Mouse (Mus musculus): ENCODE results near the gene Fas. TPM values are rescaled to one million over a fixed set of nuclear protein-coding genes. Genes with fewer than 3 reads are reported as not detected.

Fas gene
- total RNA-seq (2014; rRNA removed; ENCODE audit: low replicate concordance) (1.1 and 3.2 TPM in 2 replicates), polyA plus RNA-seq (2015; fragmentation: Nextera tagmentation; extraction: Ambion mirVana) (5.6 and 7.1 TPM in 2 replicates)

GRCm38 (mm10) chr19:34289948-34290789 lies at the start of gene Fas:
TSS of gene Fas (plus strand) at chr19:34290666.
- H3K27ac ChIP-seq (ENCODE audit: low read depth): peak within 1 kb of the TSS; percentile 47
- peak; percentile 76 for DNase-seq (ENCODE audit: low spot score)
- H3K9me3 ChIP-seq (replicated peaks; ENCODE audit: control insufficient read depth, low read length): no peaks in the 10 kb centered on the region
- no peak for TF ChIP-seq EP300 (IDR thresholded peaks at IDR 0.05; ENCODE audit: low read depth)
- TF ChIP-seq CTCF (IDR thresholded peaks at IDR 0.05; ENCODE audit: low read depth): peak; percentile 11; the same call in 1 of the 2 replicates
- H3K4me2 ChIP-seq (ENCODE audit: low read depth, low read length): peak within 1 kb of the TSS; percentile 97
- peak within 1 kb of the TSS; percentile 72 for H3K4me3 ChIP-seq (ENCODE audit: low read depth, low read length)
- H3K27me3 ChIP-seq (ENCODE audit: control insufficient read depth, insufficient read depth, low read length): no peaks in the 10 kb centered on the region
- 4% methylated on average over 18 of the region's 19 CpGs for WGBS
- peak within 1 kb of the TSS; percentile 74 for H3K9ac ChIP-seq (replicated peaks; ENCODE audit: low read depth, low read length)
- peaks cover 5% of the 10 kb centered on the region for H3K4me1 ChIP-seq (ENCODE audit: control insufficient read depth, insufficient read depth)
- no peaks in the 10 kb centered on the region for H3K36me3 ChIP-seq (replicated peaks; ENCODE audit: control insufficient read depth, insufficient read depth, low read length)
- ATAC-seq (ENCODE audit: insufficient read depth, low read depth): peak; percentile 94

GRCm38 (mm10) chr19:34241247-34241915 lies 49.1 kb upstream of the Fas start:
- no peak overlapping the region for H3K27ac ChIP-seq (ENCODE audit: low read depth)
- no peak overlapping the region for H3K4me3 ChIP-seq (ENCODE audit: low read depth, low read length)
- DNase-seq (ENCODE audit: low spot score) (peak; percentile 50), ATAC-seq (ENCODE audit: insufficient read depth, low read depth) (no peak)
- H3K4me1 ChIP-seq (ENCODE audit: control insufficient read depth, insufficient read depth): no peaks in the 10 kb centered on the region
- WGBS: 61% methylated on average over 15 of the region's 15 CpGs
- H3K36me3 ChIP-seq (replicated peaks; ENCODE audit: control insufficient read depth, insufficient read depth, low read length): peaks cover 54% of the 10 kb centered on the region
- no peak overlapping the region for H3K9ac ChIP-seq (replicated peaks; ENCODE audit: low read depth, low read length)
- no peak overlapping the region for H3K4me2 ChIP-seq (ENCODE audit: low read depth, low read length)
- no peaks in the 10 kb centered on the region for H3K9me3 ChIP-seq (replicated peaks; ENCODE audit: control insufficient read depth, low read length)
- no peaks in the 10 kb centered on the region for H3K27me3 ChIP-seq (ENCODE audit: control insufficient read depth, insufficient read depth, low read length)
- peak; percentile 68 for TF ChIP-seq CTCF (IDR thresholded peaks at IDR 0.05; ENCODE audit: low read depth)
- no peak for TF ChIP-seq EP300 (IDR thresholded peaks at IDR 0.05; ENCODE audit: low read depth)

GRCm38 (mm10) chr19:34242925-34243324 lies 47.5 kb upstream of the Fas start:
- Histone ChIP-seq H3K4me1 (ENCODE audit: control insufficient read depth, insufficient read depth) (no peaks in the 10 kb centered on the region), H3K9me3 (replicated peaks; ENCODE audit: control insufficient read depth, low read length) (no peaks in the 10 kb centered on the region), H3K4me3 (ENCODE audit: low read depth, low read length) (no peak overlapping the region), H3K36me3 (replicated peaks; ENCODE audit: control insufficient read depth, insufficient read depth, low read length) (peaks cover 68% of the 10 kb centered on the region), H3K9ac (replicated peaks; ENCODE audit: low read depth, low read length) (no peak overlapping the region), H3K27ac (ENCODE audit: low read depth) (no peak overlapping the region), H3K27me3 (ENCODE audit: control insufficient read depth, insufficient read depth, low read length) (no peaks in the 10 kb centered on the region), H3K4me2 (ENCODE audit: low read depth, low read length) (no peak overlapping the region)
- no peak for DNase-seq (ENCODE audit: low spot score)
- TF ChIP-seq EP300 (IDR thresholded peaks at IDR 0.05; ENCODE audit: low read depth): no peak
- TF ChIP-seq CTCF (IDR thresholded peaks at IDR 0.05; ENCODE audit: low read depth): no peak
- ATAC-seq (ENCODE audit: insufficient read depth, low read depth): no peak

- Histone ChIP-seq H3K4me3 (ENCODE audit: low read depth, low read length) (no peak overlapping the region), H3K27me3 (ENCODE audit: control insufficient read depth, insufficient read depth, low read length) (no peaks in the 10 kb centered on the region), H3K9me3 (replicated peaks; ENCODE audit: control insufficient read depth, low read length) (no peaks in the 10 kb centered on the region), H3K4me2 (ENCODE audit: low read depth, low read length) (no peak overlapping the region), H3K36me3 (replicated peaks; ENCODE audit: control insufficient read depth, insufficient read depth, low read length) (peaks cover 76% of the 10 kb centered on the region), H3K9ac (replicated peaks; ENCODE audit: low read depth, low read length) (no peak overlapping the region), H3K27ac (ENCODE audit: low read depth) (no peak overlapping the region), H3K4me1 (ENCODE audit: control insufficient read depth, insufficient read depth) (no peaks in the 10 kb centered on the region)
- no peak for TF ChIP-seq EP300 (IDR thresholded peaks at IDR 0.05; ENCODE audit: low read depth)
- TF ChIP-seq CTCF (IDR thresholded peaks at IDR 0.05; ENCODE audit: low read depth): peak; percentile 62
- peak; percentile 76 for DNase-seq (ENCODE audit: low spot score)
- 17% methylated on average over 6 of the region's 6 CpGs for WGBS
- 0 out of 2 replicates have a peak, but pooled peaks have one; percentile 15 for ATAC-seq (ENCODE audit: insufficient read depth, low read depth)
Measured at GRCm38 (mm10) chr19:34244056-34244455, 46.4 kb upstream of the Fas start.

DNA sequence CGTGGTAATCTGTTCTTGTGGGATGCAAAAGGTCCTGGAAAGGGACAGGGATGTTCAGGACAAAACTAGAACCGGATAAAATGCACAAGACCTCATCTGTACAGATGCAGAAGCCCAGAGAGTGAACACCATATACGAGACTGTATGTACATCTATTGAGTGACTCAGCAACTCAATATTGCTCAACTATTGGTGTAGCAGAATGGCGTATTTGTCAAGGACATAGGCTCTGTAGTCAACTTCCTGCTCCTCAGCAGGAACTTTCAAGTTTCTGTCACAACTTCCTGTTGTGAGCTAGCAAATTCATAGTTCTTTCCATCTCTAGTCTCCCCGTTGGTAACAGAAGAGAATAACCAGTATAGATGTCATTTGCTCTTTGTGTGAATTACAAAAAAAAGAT lies 41.9 kb upstream of the Fas start:
- H3K4me2 ChIP-seq (ENCODE audit: low read depth, low read length): no peak overlapping the region
- WGBS: 79% methylated on average over 5 of the region's 5 CpGs
- H3K9ac ChIP-seq (replicated peaks; ENCODE audit: low read depth, low read length): no peak overlapping the region
- H3K27me3 ChIP-seq (ENCODE audit: control insufficient read depth, insufficient read depth, low read length): no peaks in the 10 kb centered on the region
- ATAC-seq (ENCODE audit: insufficient read depth, low read depth): no peak
- H3K4me1 ChIP-seq (ENCODE audit: control insufficient read depth, insufficient read depth): no peaks in the 10 kb centered on the region
- peaks cover 63% of the 10 kb centered on the region for H3K36me3 ChIP-seq (replicated peaks; ENCODE audit: control insufficient read depth, insufficient read depth, low read length)
- no peaks in the 10 kb centered on the region for H3K9me3 ChIP-seq (replicated peaks; ENCODE audit: control insufficient read depth, low read length)
- no peak overlapping the region for H3K4me3 ChIP-seq (ENCODE audit: low read depth, low read length)
- TF ChIP-seq CTCF (IDR thresholded peaks at IDR 0.05; ENCODE audit: low read depth) (no peak), EP300 (IDR thresholded peaks at IDR 0.05; ENCODE audit: low read depth) (no peak)
- no peak overlapping the region for H3K27ac ChIP-seq (ENCODE audit: low read depth)
- no peak for DNase-seq (ENCODE audit: low spot score)

Data from heart, postnatal 0 days (tissue).